Mouse (Mus musculus) midbrain, embryonic 15.5 days (tissue): ENCODE measurements around the gene Memo1. TPM values are rescaled to one million over a fixed set of nuclear protein-coding genes. Genes with fewer than 3 reads are reported as not detected.
"Not testable (repeated sequence)": the region's sequence is repeated elsewhere in the genome, so short reads cannot be mapped to it uniquely, and the experiment has no call there.

Experiments
- ATAC-seq: fragments of 200-750 bp; cut with Nextera tagmentation; replicated peaks from 2 replicates; pipeline ENCODE4 v1.8.0; 2017; ENCODE audit warnings: moderate TSS enrichment
- H3K27ac ChIP-seq: fragments of 300-500 bp; sonication (generic); 2 replicates; pipeline ENCODE4 v1.5.1; 2015; ENCODE audit warnings: mild to moderate bottlenecking, inconsistent platforms
- H3K27me3 ChIP-seq: fragments of 300-500 bp; sonication (generic); replicated peaks from 2 replicates; pipeline ENCODE4 v1.6.1; 2015; ENCODE audit warnings: inconsistent platforms
- H3K36me3 ChIP-seq: fragments of 300-500 bp; sonication (generic); replicated peaks from 2 replicates; pipeline ENCODE4 v1.6.1; 2015; ENCODE audit warnings: inconsistent platforms
- H3K4me1 ChIP-seq: fragments of 300-500 bp; sonication (generic); 2 replicates; pipeline ENCODE4 v1.6.1; 2015; ENCODE audit warnings: inconsistent platforms
- H3K4me2 ChIP-seq: fragments of 300-500 bp; sonication (generic); 2 replicates; pipeline ENCODE4 v1.6.1; 2015; ENCODE audit warnings: inconsistent platforms, mild to moderate bottlenecking, moderate library complexity
- H3K4me3 ChIP-seq: fragments of 300-500 bp; sonication (generic); 2 replicates; pipeline ENCODE4 v1.5.1; 2015; ENCODE audit warnings: mild to moderate bottlenecking, inconsistent platforms
- H3K9ac ChIP-seq: fragments of 300-500 bp; sonication (generic); 2 replicates; pipeline ENCODE4 v1.6.1; 2015; ENCODE audit warnings: mild to moderate bottlenecking, inconsistent platforms
- H3K9me3 ChIP-seq: fragments of 300-500 bp; sonication (generic); 2 replicates; pipeline ENCODE4 v1.6.1; 2016; ENCODE audit warnings: inconsistent platforms
- WGBS: fragments of 180-500 bp; shearing (Covaris S2); methylation state at CpG from one replicate; pipeline ENCODE4 v1.1.7; 2015; ENCODE audit warnings: mixed read lengths; 5-methylcytosine and 5-hydroxymethylcytosine counted together
- polyA plus RNA-seq: library from polyadenylated mRNA; unstranded; fragments of >200 nt; fragmentation: Nextera tagmentation; extraction: Ambion mirVana; gene quantifications from 2 replicates; pipeline ENCODE4 v1.2.1, GENCODE M21; 2015

The Memo1 gene
- 51.3 and 57.8 TPM in 2 replicates for polyA plus RNA-seq

DNA sequence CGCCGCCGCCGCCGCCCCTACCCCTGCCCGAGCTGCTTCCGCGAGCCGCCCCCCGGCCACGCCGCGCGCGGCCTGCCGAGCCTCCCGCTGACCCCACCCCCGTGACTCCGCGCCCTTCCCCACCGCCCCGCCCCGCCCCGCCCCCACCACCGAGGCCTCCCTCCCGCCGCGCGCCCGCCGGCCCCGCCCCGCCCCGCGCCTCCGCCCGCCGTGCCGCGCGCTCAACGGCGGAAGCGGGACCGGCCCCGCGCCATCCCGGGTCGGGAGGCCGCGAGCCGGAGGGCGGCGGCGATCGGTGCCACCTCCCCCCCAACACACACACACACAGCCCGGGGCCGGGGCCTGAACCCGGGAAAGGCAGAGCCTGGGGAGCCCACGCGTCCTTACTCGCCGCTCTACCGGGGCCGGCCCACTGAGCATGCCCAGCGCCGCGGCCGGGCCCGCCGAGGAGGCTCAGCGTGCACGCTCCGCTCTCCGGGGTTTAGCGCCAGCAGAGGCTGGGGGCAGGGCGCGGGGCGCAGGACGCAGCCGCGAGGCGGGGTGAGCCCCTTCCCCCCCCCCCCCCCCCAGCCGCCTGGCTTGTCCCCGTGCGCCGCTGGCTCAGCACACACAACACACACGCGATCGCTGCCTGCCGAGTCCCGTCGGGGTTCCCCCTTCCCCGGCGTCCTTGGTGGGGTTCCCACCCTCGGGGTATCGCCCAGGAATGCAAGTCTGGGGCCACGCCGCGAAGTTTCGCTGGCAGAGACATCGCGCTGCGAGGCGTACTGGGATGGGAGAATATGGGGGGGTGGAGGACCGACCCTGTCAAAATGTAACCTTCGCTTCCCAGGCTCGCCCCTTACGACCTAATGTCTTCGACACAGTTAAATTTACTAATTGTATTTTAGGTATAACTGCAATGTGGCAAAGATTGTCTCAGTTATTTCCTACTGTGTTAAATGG, at the start of gene Memo1:
Gene Memo1 (minus strand): TSS at position 496 of the 945 bp plus-strand sequence.
- Histone ChIP-seq H3K4me3 (peak within 1 kb of the TSS; percentile 89), H3K27ac (peak within 1 kb of the TSS; percentile 98), H3K9me3 (no peaks in the 10 kb centered on the region), H3K27me3 (no peaks in the 10 kb centered on the region), H3K36me3 (no peaks in the 10 kb centered on the region), H3K4me1 (peaks cover 24% of the 10 kb centered on the region), H3K9ac (peak within 1 kb of the TSS; percentile 84), H3K4me2 (peak within 1 kb of the TSS; percentile 82)
- peak; percentile 94 for ATAC-seq
- under 1% methylated on average over 61 of the region's 110 CpGs for WGBS

- Histone ChIP-seq H3K9me3 (no peaks in the 10 kb centered on the region), H3K4me1 (peaks cover 43% of the 10 kb centered on the region), H3K27ac (no peak overlapping the region), H3K36me3 (no peaks in the 10 kb centered on the region), H3K4me2 (peak overlapping the region; percentile 55), H3K4me3 (peak overlapping the region; percentile 100), H3K9ac (peak overlapping the region; percentile 7; the same call in 1 of the 2 replicates), H3K27me3 (no peaks in the 10 kb centered on the region)
- 30% methylated on average over 5 of the region's 5 CpGs for WGBS
- ATAC-seq = no peak
Measured at GRCm38 (mm10) chr17:74341151-74341550, 45.8 kb upstream of the Memo1 start.

DNA sequence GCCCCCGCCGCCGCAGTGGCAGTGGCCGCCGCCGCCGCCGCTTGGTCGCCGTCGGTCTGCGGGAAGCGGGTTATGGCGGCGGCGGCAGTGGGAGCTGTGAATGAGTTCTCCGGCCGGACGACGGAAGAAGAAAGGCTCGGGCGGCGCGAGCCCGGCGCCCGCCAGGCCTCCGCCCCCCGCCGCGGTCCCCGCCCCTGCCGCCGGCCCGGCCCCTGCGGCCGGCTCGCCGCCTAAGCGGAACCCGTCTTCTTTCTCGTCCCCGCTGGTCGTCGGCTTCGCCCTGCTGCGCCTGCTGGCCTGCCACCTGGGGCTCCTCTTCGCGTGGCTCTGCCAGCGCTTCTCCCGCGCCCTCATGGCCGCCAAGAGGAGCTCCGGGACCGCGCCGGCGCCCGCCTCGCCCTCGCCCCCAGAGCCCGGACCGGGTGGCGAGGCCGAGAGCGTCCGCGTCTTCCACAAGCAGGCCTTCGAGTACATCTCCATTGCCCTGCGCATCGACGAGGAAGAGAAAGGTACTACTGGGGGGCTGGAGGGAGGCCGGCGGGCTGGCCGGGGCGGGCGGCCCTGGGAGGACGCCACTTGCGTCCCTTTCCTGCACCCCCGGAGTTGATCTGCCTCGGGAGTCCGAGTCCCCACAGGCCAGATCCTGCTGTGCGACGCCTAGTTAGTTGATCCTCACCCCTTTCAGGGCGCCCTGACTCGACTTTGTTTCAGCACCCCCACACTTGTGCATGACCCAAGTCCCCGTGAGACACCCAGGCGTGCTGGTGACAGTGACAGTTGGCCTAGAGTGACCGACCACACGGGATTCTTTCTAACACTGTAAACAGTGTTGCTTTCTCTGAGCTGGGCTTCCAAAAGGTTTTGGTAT, 43.9 kb upstream of the Memo1 start, which contains the start of gene Spast:
Gene Spast (plus strand): TSS at position 51 of the 868 bp plus-strand sequence.
- under 1% methylated on average over 84 of the region's 90 CpGs for WGBS
- peak within 1 kb of the TSS; percentile 55 for H3K4me2 ChIP-seq
- peaks cover 43% of the 10 kb centered on the region for H3K4me1 ChIP-seq
- H3K27me3 ChIP-seq = no peaks in the 10 kb centered on the region
- peak; percentile 75 for ATAC-seq
- H3K9ac ChIP-seq = peak within 1 kb of the TSS; percentile 99
- H3K9me3 ChIP-seq = no peaks in the 10 kb centered on the region
- H3K36me3 ChIP-seq = no peaks in the 10 kb centered on the region
- H3K27ac ChIP-seq = peak within 1 kb of the TSS; percentile 98
- H3K4me3 ChIP-seq = peak within 1 kb of the TSS; percentile 100

- peak overlapping the region; percentile 99 for H3K9ac ChIP-seq
- peak overlapping the region; percentile 98 for H3K27ac ChIP-seq
- no peaks in the 10 kb centered on the region for H3K9me3 ChIP-seq
- peaks cover 43% of the 10 kb centered on the region for H3K4me1 ChIP-seq
- no peaks in the 10 kb centered on the region for H3K27me3 ChIP-seq
- peak overlapping the region; percentile 100 for H3K4me3 ChIP-seq
- WGBS = 1% methylated on average over 36 of the region's 50 CpGs
- peak; percentile 91 for ATAC-seq
- H3K36me3 ChIP-seq = no peaks in the 10 kb centered on the region
- peak overlapping the region; percentile 55 for H3K4me2 ChIP-seq
Measured at GRCm38 (mm10) chr17:74338225-74338931, 43.1 kb upstream of the Memo1 start.

DNA sequence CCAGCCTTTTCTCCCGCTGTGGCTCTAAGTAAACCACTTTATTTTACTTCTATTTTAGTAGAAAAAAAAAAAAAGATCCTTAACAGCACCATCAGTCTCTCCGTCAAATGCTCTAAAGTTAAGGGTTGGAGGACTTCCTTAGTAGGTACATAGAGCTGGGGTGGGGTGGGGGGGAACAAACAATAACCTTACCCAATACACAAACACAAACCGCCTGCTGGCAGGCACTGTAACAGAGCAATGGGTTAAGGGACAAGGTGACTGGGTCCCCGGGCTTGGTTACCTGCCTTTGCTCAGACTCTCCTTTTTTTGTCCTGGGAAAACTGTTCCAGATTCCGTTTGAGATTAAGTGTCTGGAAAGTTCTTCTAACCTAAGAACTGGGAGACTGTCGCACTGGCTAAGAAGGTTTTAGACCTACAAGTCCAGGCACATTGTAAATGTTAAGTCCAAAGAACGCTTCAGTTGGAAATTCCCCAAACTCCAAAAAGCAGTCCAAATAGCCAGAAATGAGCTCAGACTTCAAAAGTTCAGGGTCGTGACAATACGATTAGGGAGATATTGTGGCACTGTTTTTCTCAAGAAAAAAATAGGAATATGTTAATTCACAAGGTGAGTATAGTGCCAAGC, 35.8 kb upstream of the Memo1 start:
- Histone ChIP-seq H3K4me3 (no peak overlapping the region), H3K36me3 (no peaks in the 10 kb centered on the region), H3K9ac (no peak overlapping the region), H3K4me1 (no peaks in the 10 kb centered on the region), H3K4me2 (no peak overlapping the region), H3K9me3 (no peaks in the 10 kb centered on the region), H3K27me3 (no peaks in the 10 kb centered on the region), H3K27ac (no peak overlapping the region)
- no peak for ATAC-seq
- WGBS = 83% methylated on average over 9 of the region's 9 CpGs

DNA sequence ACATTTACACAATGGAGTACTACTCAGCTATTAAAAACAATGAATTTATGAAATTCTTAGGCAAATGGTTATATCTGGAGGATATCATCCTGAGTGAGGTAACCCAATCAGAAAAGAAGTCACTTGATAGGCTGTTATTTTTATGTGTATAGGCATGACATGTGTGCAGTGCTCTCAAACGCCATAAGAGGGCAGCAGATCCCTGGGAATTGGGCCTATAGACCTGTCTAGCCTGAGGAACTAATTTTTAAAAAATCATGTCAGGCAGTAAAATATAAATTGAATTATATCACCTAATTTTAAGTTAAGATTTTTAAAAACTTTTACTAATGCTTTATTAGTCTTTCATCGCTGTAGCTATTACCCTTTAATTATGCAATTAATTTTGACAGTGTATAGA, 32.8 kb upstream of the Memo1 start:
- ATAC-seq, H3K36me3 ChIP-seq, H3K4me1 ChIP-seq: not testable (repeated sequence)

GRCm38 (mm10) chr17:74327195-74327594, 31.9 kb upstream of the Memo1 start:
- not testable (repeated sequence) for ATAC-seq, H3K36me3 ChIP-seq

More for the DNA sequence above, 32.8 kb upstream of the Memo1 start:
- H3K4me2 ChIP-seq, H3K9me3 ChIP-seq, H3K4me3 ChIP-seq, H3K27me3 ChIP-seq, H3K27ac ChIP-seq, H3K9ac ChIP-seq: not testable (repeated sequence)
- WGBS = 43% methylated on average over 2 of the region's 2 CpGs

DNA sequence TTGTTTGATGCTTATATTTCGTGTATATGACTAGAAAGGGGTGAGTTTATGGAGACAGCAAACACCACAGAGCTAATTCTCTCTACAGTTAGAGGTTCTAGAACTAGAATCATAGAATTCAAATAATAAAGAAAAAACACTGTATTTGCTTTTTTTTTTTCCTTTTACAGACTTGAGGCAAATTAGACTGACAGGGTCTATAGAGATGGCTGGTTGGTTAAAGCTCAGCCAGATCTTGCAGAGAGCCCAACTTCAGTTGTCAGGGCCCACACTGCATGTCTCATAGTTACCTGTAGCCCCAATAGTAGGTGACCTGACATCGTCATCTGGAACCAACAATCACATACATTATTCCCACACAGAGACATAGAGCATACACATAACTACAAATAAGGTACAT, 28.5 kb upstream of the Memo1 start, which contains the start of gene Dpy30:
Gene Dpy30 (minus strand): TSS at position 101 of the 400 bp plus-strand sequence.
- H3K4me1 ChIP-seq = no peaks in the 10 kb centered on the region

More at GRCm38 (mm10) chr17:74327195-74327594, 31.9 kb upstream of the Memo1 start:
- not testable (repeated sequence) for H3K9ac ChIP-seq, H3K9me3 ChIP-seq, H3K4me2 ChIP-seq, H3K27me3 ChIP-seq, H3K4me1 ChIP-seq, H3K27ac ChIP-seq, H3K4me3 ChIP-seq
- WGBS = 90% methylated on average over 7 of the region's 7 CpGs

GRCm38 (mm10) chr17:74322400-74323054, 27.2 kb upstream of the Memo1 start:
- no peak overlapping the region for H3K9ac ChIP-seq
- no peak overlapping the region for H3K4me3 ChIP-seq
- no peak overlapping the region for H3K4me2 ChIP-seq
- no peaks in the 10 kb centered on the region for H3K4me1 ChIP-seq
- no peak overlapping the region for H3K27ac ChIP-seq
- ATAC-seq = no peak
- no peaks in the 10 kb centered on the region for H3K27me3 ChIP-seq
- 51% methylated on average over 5 of the region's 5 CpGs for WGBS
- H3K36me3 ChIP-seq = no peaks in the 10 kb centered on the region
- H3K9me3 ChIP-seq = no peaks in the 10 kb centered on the region

More for the DNA sequence above, 28.5 kb upstream of the Memo1 start, which contains the start of gene Dpy30:
- Histone ChIP-seq H3K4me2 (no peak within 1 kb of the TSS), H3K27ac (no peak within 1 kb of the TSS), H3K9me3 (no peaks in the 10 kb centered on the region), H3K27me3 (no peaks in the 10 kb centered on the region), H3K9ac (no peak within 1 kb of the TSS), H3K4me3 (no peak within 1 kb of the TSS), H3K36me3 (no peaks in the 10 kb centered on the region)
- no peak for ATAC-seq
- WGBS = 78% methylated on average over 2 of the region's 2 CpGs

DNA sequence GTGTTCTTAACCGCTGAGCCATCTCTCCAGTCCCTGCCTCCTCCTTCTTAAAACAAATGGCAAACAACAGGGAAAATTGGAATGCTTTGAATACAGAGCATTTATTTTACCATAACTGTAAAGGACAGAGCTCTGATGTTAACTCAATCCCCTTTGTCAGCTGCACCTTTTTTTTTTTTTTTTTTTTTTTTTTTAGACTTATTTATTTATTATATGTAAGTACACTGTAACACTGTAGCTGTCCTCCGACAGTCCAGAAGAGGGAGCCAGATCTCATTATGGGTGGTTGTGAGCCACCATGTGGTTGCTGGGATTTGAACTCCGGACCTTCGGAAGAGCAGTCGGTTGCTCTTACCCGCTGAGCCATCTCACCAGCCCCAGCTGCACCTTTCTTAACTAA, 23.4 kb upstream of the Memo1 start:
- Histone ChIP-seq H3K27me3 (no peaks in the 10 kb centered on the region), H3K36me3 (0 out of 2 replicates have a peak, but pooled peaks cover 4% of the 10 kb centered on the region), H3K9me3 (no peaks in the 10 kb centered on the region), H3K4me3 (no peak overlapping the region), H3K4me2 (no peak overlapping the region), H3K4me1 (peaks cover 18% of the 10 kb centered on the region), H3K9ac (no peak overlapping the region), H3K27ac (no peak overlapping the region)
- WGBS = 93% methylated on average over 6 of the region's 6 CpGs
- ATAC-seq = no peak
